Comparison of ENCODE assay signal across 18 mouse cellular contexts in genomic region chr13:53911846-53912245, GRCm38 (mm10).
A peak's percentile ranks its signal among the peaks of the same experiment; 100 is the strongest.
DNase-seq lines count a peak whose midpoint lies in the region; ATAC-seq and TF ChIP-seq lines count a peak whose summit lies in the region.
"Had no signal": no experiment of that assay in that cellular context is flagged by ENCODE, and none has a peak within 500 bp of the region (broad histone marks: within the 10 kb centered on the region; RNA-seq: fewer than 3 reads in every experiment).

No protein-coding gene starts in this region.

- no peaks in the 10 kb centered on the region for H3K9me3 ChIP-seq in liver, embryonic 12.5 days (replicated peaks)
- no peaks in the 10 kb centered on the region for H3K9me3 ChIP-seq in liver, postnatal 0 days (ENCODE audit: low read length)
- H3K9me3 ChIP-seq in liver, embryonic 14.5 days (ENCODE audit: control insufficient read depth, low read length), result no peaks in the 10 kb centered on the region
- no peaks in the 10 kb centered on the region for H3K9me3 ChIP-seq in liver, embryonic 16.5 days (replicated peaks; ENCODE audit: control insufficient read depth, low read length)
- H3K9me3 ChIP-seq in midbrain, embryonic 16.5 days (replicated peaks; ENCODE audit: control insufficient read depth, low read length, poor library complexity, severe bottlenecking), result no peaks in the 10 kb centered on the region
- H3K9me3 ChIP-seq: embryonic facial prominence, embryonic 10.5 days; embryonic facial prominence, embryonic 12.5 days; forebrain, embryonic 13.5 days; forebrain, embryonic 15.5 days had no signal

- ATAC-seq in liver, embryonic 12.5 days, result peak; percentile 59
- ATAC-seq in liver, postnatal 0 days, result no peak
- peak; percentile 50; the same call in 1 of the 2 replicates for ATAC-seq in liver, embryonic 14.5 days (ENCODE audit: insufficient read depth)
- ATAC-seq in liver, embryonic 16.5 days (ENCODE audit: low read depth), result peak; percentile 47; the same call in 1 of the 2 replicates
- no peak for ATAC-seq in midbrain, embryonic 16.5 days
- ATAC-seq: forebrain, embryonic 13.5 days; forebrain, embryonic 15.5 days had no signal

- TF ChIP-seq CTCF in liver, postnatal 0 days (IDR thresholded peaks at IDR 0.05; ENCODE audit: low read depth), result no peak
- no peak for TF ChIP-seq CTCF in liver, embryonic 14.5 days (IDR thresholded peaks at IDR 0.05; ENCODE audit: low read depth)

- no peaks in the 10 kb centered on the region for H3K4me1 ChIP-seq in liver, embryonic 12.5 days
- H3K4me1 ChIP-seq in liver, postnatal 0 days (ENCODE audit: insufficient read depth), result no peaks in the 10 kb centered on the region
- no peaks in the 10 kb centered on the region for H3K4me1 ChIP-seq in liver, embryonic 14.5 days (replicated peaks; ENCODE audit: control insufficient read depth in 2 of 2, insufficient read depth in 2 of 2, low read length in 1 of 2)
- H3K4me1 ChIP-seq in liver, embryonic 16.5 days (ENCODE audit: control insufficient read depth, low read depth, low read length), result no peaks in the 10 kb centered on the region
- H3K4me1 ChIP-seq in midbrain, embryonic 16.5 days (ENCODE audit: control insufficient read depth, insufficient read depth, low read length), result no peaks in the 10 kb centered on the region
- H3K4me1 ChIP-seq: embryonic facial prominence, embryonic 12.5 days; forebrain, embryonic 15.5 days had no signal

- 23% methylated on average over 3 of the region's 3 CpGs for WGBS in liver, embryonic 12.5 days (ENCODE audit: insufficient replicate concordance)
- WGBS in liver, postnatal 0 days (ENCODE audit: insufficient replicate concordance), result 40% methylated on average over 3 of the region's 3 CpGs
- 21% methylated on average over 3 of the region's 3 CpGs for WGBS in liver, embryonic 14.5 days (ENCODE audit: insufficient replicate concordance)
- 17% methylated on average over 3 of the region's 3 CpGs for WGBS in liver, embryonic 16.5 days (ENCODE audit: insufficient replicate concordance)
- 64% methylated on average over 3 of the region's 3 CpGs for WGBS in midbrain, embryonic 16.5 days

- no peak for TF ChIP-seq EP300 in liver, postnatal 0 days (IDR thresholded peaks at IDR 0.05; ENCODE audit: low read depth)
- no peak for TF ChIP-seq EP300 in liver, embryonic 14.5 days (IDR thresholded peaks at IDR 0.05; ENCODE audit: low read depth)

- DNase-seq in liver, postnatal 0 days, result no peak
- DNase-seq in liver, embryonic 14.5 days (ENCODE audit: low read depth in 3 of 3, low spot score in 3 of 3), result no peak
- no peak for DNase-seq in liver
- DNase-seq: adrenal gland, adult 2 months; adrenal gland, postnatal 10 days; adrenal gland, postnatal 25 days; cerebellum, adult 11 months; cerebellum, adult 18-20 months; cerebellum, adult 9-10 months; cerebellum, postnatal 10 days; cerebellum, postnatal 25 days had no signal

- no peaks in the 10 kb centered on the region for H3K27me3 ChIP-seq in liver, embryonic 12.5 days (replicated peaks)
- H3K27me3 ChIP-seq in liver, postnatal 0 days (ENCODE audit: insufficient read depth, low read length), result no peaks in the 10 kb centered on the region
- no peaks in the 10 kb centered on the region for H3K27me3 ChIP-seq in liver, embryonic 14.5 days (ENCODE audit: control insufficient read depth, insufficient read depth, low read length)
- no peaks in the 10 kb centered on the region for H3K27me3 ChIP-seq in liver, embryonic 16.5 days (ENCODE audit: control insufficient read depth, insufficient read depth, low read depth, low read length)
- H3K27me3 ChIP-seq in midbrain, embryonic 16.5 days (ENCODE audit: control insufficient read depth, insufficient read depth, low read depth, low read length), result no peaks in the 10 kb centered on the region
- H3K27me3 ChIP-seq: embryonic facial prominence, embryonic 12.5 days; forebrain, embryonic 13.5 days; forebrain, embryonic 15.5 days had no signal

- H3K4me2 ChIP-seq in liver, embryonic 12.5 days, result no peak overlapping the region
- no peak overlapping the region for H3K4me2 ChIP-seq in liver, postnatal 0 days (ENCODE audit: low read depth, low read length)
- H3K4me2 ChIP-seq in liver, embryonic 14.5 days (ENCODE audit: low read depth), result no peak overlapping the region
- no peak overlapping the region for H3K4me2 ChIP-seq in liver, embryonic 16.5 days (ENCODE audit: low read depth, low read length)
- no peak overlapping the region for H3K4me2 ChIP-seq in midbrain, embryonic 16.5 days (ENCODE audit: low read length)
- H3K4me2 ChIP-seq: embryonic facial prominence, embryonic 12.5 days; forebrain, embryonic 13.5 days; forebrain, embryonic 15.5 days had no signal

- no peak overlapping the region for H3K9ac ChIP-seq in liver, embryonic 12.5 days
- H3K9ac ChIP-seq in liver, postnatal 0 days (replicated peaks), result no peak overlapping the region
- H3K9ac ChIP-seq in liver, embryonic 14.5 days (replicated peaks), result no peak overlapping the region
- no peak overlapping the region for H3K9ac ChIP-seq in liver, embryonic 16.5 days (ENCODE audit: low read depth, low read length)
- H3K9ac ChIP-seq in midbrain, embryonic 16.5 days (ENCODE audit: low read depth, low read length), result no peak overlapping the region
- H3K9ac ChIP-seq: embryonic facial prominence, embryonic 12.5 days; forebrain, embryonic 13.5 days; forebrain, embryonic 15.5 days had no signal

- H3K4me3 ChIP-seq in liver, embryonic 12.5 days, result no peak overlapping the region
- H3K4me3 ChIP-seq in liver, postnatal 0 days (ENCODE audit: low read depth, low read length), result no peak overlapping the region
- H3K4me3 ChIP-seq in liver, embryonic 14.5 days (ENCODE audit: insufficient read depth in 1 of 2, low read depth in 2 of 2, low read length in 2 of 2), result no peak overlapping the region
- H3K4me3 ChIP-seq in liver, embryonic 16.5 days (ENCODE audit: low read depth, low read length), result no peak overlapping the region
- H3K4me3 ChIP-seq in midbrain, embryonic 16.5 days (ENCODE audit: low read depth, low read length), result no peak overlapping the region
- H3K4me3 ChIP-seq: embryonic facial prominence, embryonic 10.5 days; embryonic facial prominence, embryonic 12.5 days; forebrain, embryonic 13.5 days; forebrain, embryonic 15.5 days had no signal

- no peak overlapping the region for H3K27ac ChIP-seq in liver, embryonic 12.5 days
- H3K27ac ChIP-seq in liver, postnatal 0 days (ENCODE audit: low read depth), result no peak overlapping the region
- H3K27ac ChIP-seq in liver, embryonic 14.5 days, result no peak overlapping the region
- no peak overlapping the region for H3K27ac ChIP-seq in liver, embryonic 16.5 days (ENCODE audit: low read length)
- no peak overlapping the region for H3K27ac ChIP-seq in midbrain, embryonic 16.5 days (ENCODE audit: low read length)
- H3K27ac ChIP-seq: embryonic facial prominence, embryonic 10.5 days; embryonic facial prominence, embryonic 12.5 days; forebrain, embryonic 13.5 days; forebrain, embryonic 15.5 days had no signal

- no peaks in the 10 kb centered on the region for H3K36me3 ChIP-seq in liver, embryonic 12.5 days
- H3K36me3 ChIP-seq in liver, postnatal 0 days (replicated peaks; ENCODE audit: insufficient read depth, low read length), result no peaks in the 10 kb centered on the region
- H3K36me3 ChIP-seq in liver, embryonic 14.5 days (replicated peaks; ENCODE audit: control insufficient read depth, insufficient read depth, low read depth), result no peaks in the 10 kb centered on the region
- H3K36me3 ChIP-seq in liver, embryonic 16.5 days (ENCODE audit: control insufficient read depth, insufficient read depth), result no peaks in the 10 kb centered on the region
- no peaks in the 10 kb centered on the region for H3K36me3 ChIP-seq in midbrain, embryonic 16.5 days (ENCODE audit: control insufficient read depth, insufficient read depth, low read length)
- H3K36me3 ChIP-seq: embryonic facial prominence, embryonic 10.5 days; embryonic facial prominence, embryonic 12.5 days; forebrain, embryonic 15.5 days had no signal

Comparison
In these comparisons a context has a peak if more than half of its experiments do, and no peak if none do; other contexts are left out.
1. ATAC-seq: peak in liver, embryonic 12.5 days (single experiment), liver, embryonic 14.5 days (single experiment) and liver, embryonic 16.5 days (single experiment); none in liver, postnatal 0 days (single experiment) and midbrain, embryonic 16.5 days (single experiment).